Mouse (Mus musculus) CD4-positive helper T cell, adult 2 months (primary cell): Measurements from ENCODE around the gene Klrk1.
"Not testable (repeated sequence)": the region's sequence is repeated elsewhere in the genome, so short reads cannot be mapped to it uniquely, and the experiment has no call there.

ENCODE experiments used
- DNase-seq: peaks from one replicate; pipeline ENCODE4 v3.0.0-alpha.2; 2012; ENCODE audit warnings: low read depth, missing footprints, low spot score

Gene Klrk1

DNA sequence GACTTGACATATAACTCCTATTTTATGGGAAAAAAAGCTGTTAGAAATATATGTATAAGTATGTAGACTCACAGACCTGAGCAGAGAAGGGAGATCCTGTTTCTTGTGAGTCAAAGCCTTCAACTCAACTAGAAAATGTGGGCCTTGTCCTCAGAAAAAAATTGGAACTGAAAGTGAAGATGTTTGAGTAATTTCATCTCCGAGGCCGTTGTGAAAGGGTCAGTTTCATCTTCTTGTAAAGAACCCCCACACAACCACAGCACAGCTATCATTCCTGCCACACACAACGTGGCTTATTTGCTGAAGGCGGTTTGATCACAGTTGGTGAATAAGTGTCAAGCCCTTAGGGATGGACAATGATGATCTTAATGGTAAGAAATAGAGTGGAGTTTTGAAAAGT lies at the start of gene Klrk1:
Gene Klrk1, minus strand, starts transcription at position 130 of the 400 bp plus-strand sequence.
- no peak for DNase-seq

GRCm38 (mm10) chr6:129661301-129661700 lies 37.6 kb upstream of the Klrk1 start:
- DNase-seq: not testable (repeated sequence)

DNA sequence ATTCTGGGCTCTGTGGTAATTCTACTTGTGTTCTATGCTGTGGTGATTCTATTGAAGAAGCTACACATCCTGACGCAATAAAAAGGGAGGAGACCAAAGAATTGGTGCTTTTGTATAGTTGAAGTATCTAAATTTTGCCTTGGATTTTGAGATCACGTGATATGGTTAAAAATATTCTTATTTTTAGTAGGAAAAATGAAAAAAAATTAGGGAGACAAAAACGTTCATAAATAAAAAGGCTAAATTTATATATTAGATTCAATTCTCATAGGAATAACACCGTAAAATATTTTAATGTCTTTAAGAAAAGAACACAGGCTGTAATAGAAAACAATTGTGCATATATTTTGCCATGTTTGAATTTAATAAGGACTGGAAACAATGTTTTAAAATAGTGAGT lies 36.9 kb upstream of the Klrk1 start, which contains the start of gene Klrc2:
Gene Klrc2, minus strand, starts transcription at position 101 of the 400 bp plus-strand sequence.
- not testable (repeated sequence) for DNase-seq

GRCm38 (mm10) chr6:129644054-129644453 lies 20.4 kb upstream of the Klrk1 start:
- not testable (repeated sequence) for DNase-seq

DNA sequence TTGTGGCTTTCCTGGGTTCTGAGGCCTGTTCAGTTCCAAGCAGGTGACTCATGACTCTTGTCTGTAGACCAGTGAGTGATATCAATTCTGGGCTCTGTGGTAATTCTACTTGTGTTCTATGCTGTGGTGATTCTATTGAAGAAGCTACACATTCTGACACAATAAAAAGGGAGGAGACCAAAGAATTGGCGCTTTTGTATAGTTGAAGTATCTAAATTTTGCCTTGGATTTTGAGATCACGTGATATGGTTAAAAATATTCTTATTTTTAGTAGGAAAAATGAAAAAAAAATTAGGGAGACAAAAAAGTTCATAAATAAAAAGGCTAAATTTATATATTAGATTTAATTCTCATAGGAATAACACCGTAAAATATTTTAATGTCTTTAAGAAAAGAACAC lies 19.6 kb upstream of the Klrk1 start, which contains the start of gene Klrc3:
Gene Klrc3, minus strand, starts transcription at position 101 of the 400 bp plus-strand sequence.
- not testable (repeated sequence) for DNase-seq

- DNase-seq: not testable (repeated sequence)
Observed at GRCm38 (mm10) chr6:129631046-129631445, 7.4 kb upstream of the Klrk1 start.

DNA sequence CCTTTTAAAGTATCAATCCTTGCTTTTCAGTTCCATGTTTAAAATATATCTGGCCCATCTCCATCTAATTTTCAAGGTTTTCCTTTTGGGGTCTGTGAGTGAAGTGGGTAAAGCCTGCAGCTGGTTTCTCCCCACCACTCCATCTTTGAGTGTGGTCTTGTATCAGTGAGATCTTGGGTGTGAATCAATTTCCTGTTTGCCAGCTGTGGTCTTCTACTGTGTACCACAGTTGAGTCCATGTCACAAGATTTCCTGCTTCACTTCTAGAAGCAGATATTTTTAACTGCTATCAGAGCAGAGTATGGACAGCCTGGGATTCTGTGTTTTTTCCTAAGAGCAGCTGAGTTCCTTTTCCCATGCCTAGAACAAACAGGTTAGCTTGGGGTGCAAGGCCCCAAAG lies 15.3 kb downstream of the Klrk1 start:
- DNase-seq: peak; percentile 65

GRCm38 (mm10) chr6:129591508-129591907 lies 32.2 kb downstream of the Klrk1 start, which contains the start of gene Klrd1:
Gene Klrd1, plus strand, starts transcription at chr6:129591782.
- peak; percentile 24 for DNase-seq

- no peak for DNase-seq
Observed at GRCm38 (mm10) chr6:129583014-129583413, 40.6 kb downstream of the Klrk1 start.

GRCm38 (mm10) chr6:129581896-129582295 lies 41.8 kb downstream of the Klrk1 start:
- peak; percentile 8 for DNase-seq

DNA sequence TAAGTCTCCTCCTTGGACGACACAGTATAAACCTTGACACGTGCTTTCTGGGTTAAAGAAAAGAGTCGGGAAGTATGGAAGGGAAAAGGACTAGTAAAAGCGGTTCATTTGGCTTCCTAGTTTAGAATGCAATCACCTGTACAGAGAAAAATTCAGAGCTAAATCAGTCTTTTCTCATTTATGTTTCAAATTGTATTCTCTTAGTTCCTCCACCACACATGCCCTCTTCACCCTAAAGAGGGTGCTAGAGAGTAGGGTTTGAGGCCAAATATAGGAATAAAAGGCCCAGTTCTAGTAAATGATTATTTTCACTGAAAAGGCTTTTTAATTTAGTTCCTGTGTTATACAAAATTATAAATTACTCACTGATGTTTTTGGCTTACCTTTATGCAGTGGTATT lies 42.4 kb downstream of the Klrk1 start:
- peak; percentile 29 for DNase-seq

DNA sequence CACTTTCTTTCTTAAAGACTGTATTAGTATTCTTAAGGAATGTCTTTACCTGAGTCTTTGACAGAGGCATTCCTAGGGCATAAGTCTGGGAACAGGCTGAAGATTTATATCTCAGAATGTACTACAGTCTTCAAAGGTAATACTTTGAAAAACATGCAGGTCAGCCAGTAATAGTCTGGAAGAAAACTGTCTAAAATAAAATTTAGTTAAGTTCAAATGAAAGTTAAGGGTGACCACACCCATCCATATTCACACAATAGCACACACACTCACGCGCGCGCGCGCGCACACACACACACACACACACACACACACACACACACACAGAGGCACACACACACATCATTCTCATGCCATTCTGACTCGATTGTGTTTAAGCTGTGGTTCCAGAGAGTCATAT lies 46.1 kb downstream of the Klrk1 start, which contains the start of gene Klre1:
Gene Klre1, plus strand, starts transcription at position 301 of the 400 bp plus-strand sequence.
- DNase-seq: no peak

GRCm38 (mm10) chr6:129575315-129575714 lies 48.3 kb downstream of the Klrk1 start:
- peak; percentile 28 for DNase-seq

DNA sequence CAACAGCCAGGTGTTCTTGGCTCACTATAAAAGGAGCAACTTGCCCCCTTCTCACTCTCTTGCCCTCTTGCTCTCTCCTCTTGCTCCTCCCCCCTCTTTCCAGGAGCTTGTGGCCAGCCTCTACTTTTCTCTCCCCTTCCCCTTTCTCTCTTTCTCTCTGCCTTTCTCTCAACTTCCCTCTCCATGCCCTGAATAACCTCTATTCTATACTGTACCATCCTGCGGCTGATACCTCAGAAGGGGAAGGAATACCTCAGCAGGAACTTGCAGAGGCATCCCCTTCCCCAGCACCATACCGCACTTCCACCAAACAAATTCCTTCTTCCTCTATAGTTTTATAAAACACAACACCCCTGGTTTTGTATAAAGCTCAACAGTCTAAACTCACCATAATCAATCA lies 58.4 kb downstream of the Klrk1 start:
- DNase-seq: no peak
